Mouse (Mus musculus) midbrain, postnatal 0 days (tissue): ENCODE data around the gene Zbtb49. TPM values are rescaled to one million over a fixed set of nuclear protein-coding genes. Genes with fewer than 3 reads are reported as not detected.

ENCODE experiments used
- ATAC-seq: fragments of 200-750 bp; cut with Nextera tagmentation; 2 replicates; pipeline ENCODE4 v1.8.0; 2017; ENCODE audit warnings: moderate number of reproducible peaks, mild to moderate bottlenecking, moderate TSS enrichment, moderate library complexity; ENCODE audit not compliant: low FRiP score
- DNase-seq: peaks from one replicate; pipeline ENCODE4 v3.0.0-alpha.2; 2015; ENCODE audit warnings: low spot score
- H3K27ac ChIP-seq: fragments of 300-500 bp; sonication (generic); 2 replicates; pipeline ENCODE4 v1.5.1; 2014; ENCODE audit warnings: low read depth, mild to moderate bottlenecking, low read length, mixed read lengths
- H3K27me3 ChIP-seq: fragments of 300-500 bp; sonication (generic); 2 replicates; pipeline ENCODE4 v1.6.1; 2014; ENCODE audit warnings: low read length, control low read depth, mixed read lengths; ENCODE audit not compliant: insufficient read depth
- H3K36me3 ChIP-seq: fragments of 300-500 bp; sonication (generic); 2 replicates; pipeline ENCODE4 v1.6.1; 2014; ENCODE audit warnings: low read length, control low read depth, mixed read lengths; ENCODE audit not compliant: insufficient read depth
- H3K4me1 ChIP-seq: fragments of 300-500 bp; sonication (generic); 2 replicates; pipeline ENCODE4 v1.6.1; 2014; ENCODE audit warnings: mild to moderate bottlenecking, control low read depth, antibody characterized with exemption, low read length, mixed read lengths; ENCODE audit not compliant: insufficient read depth
- H3K4me2 ChIP-seq: fragments of 300-500 bp; sonication (generic); 2 replicates; pipeline ENCODE4 v1.6.1; 2014; ENCODE audit warnings: low read depth, mild to moderate bottlenecking, low read length, mixed read lengths; ENCODE audit not compliant: poor library complexity, severe bottlenecking
- H3K4me3 ChIP-seq: fragments of 300-500 bp; sonication (generic); 2 replicates; pipeline ENCODE4 v1.5.1; 2014; ENCODE audit warnings: low read depth, mild to moderate bottlenecking, low read length, moderate library complexity
- H3K9ac ChIP-seq: fragments of 300-500 bp; sonication (generic); replicated peaks from 2 replicates; pipeline ENCODE4 v1.6.1; 2014; ENCODE audit warnings: mild to moderate bottlenecking, low read length, moderate library complexity, mixed read lengths; ENCODE audit not compliant: poor library complexity, severe bottlenecking
- H3K9me3 ChIP-seq: fragments of 300-500 bp; sonication (generic); 2 replicates; pipeline ENCODE4 v1.6.1; 2016; ENCODE audit warnings: low read length, control low read depth
- CTCF ChIP-seq: IDR thresholded peaks from 2 replicates; pipeline ENCODE4 v1.5.1; 2016; ENCODE audit warnings: antibody characterized with exemption, mild to moderate bottlenecking
- WGBS: fragments of 180-500 bp; shearing (Covaris S2); extraction: QIAGEN DNeasy Blood & Tissue Kit; methylation state at CpG from one replicate; pipeline ENCODE4 v1.1.7; 2014; 5-methylcytosine and 5-hydroxymethylcytosine counted together
- polyA plus RNA-seq: library from polyadenylated mRNA; unstranded; fragments of >200 nt; fragmentation: Nextera tagmentation; extraction: Ambion mirVana; gene quantifications from 2 replicates; pipeline ENCODE4 v1.2.1, GENCODE M21; 2015
- total RNA-seq: library from RNA; depleted of rRNA; stranded (reverse); fragments of >200 nt; gene quantifications from 2 replicates; pipeline ENCODE4 v1.2.3, GENCODE M21; 2014; rRNA removed

Zbtb49 gene
- total RNA-seq (22.5 and 34.6 TPM in 2 replicates), polyA plus RNA-seq (14.5 and 18.9 TPM in 2 replicates)

DNA sequence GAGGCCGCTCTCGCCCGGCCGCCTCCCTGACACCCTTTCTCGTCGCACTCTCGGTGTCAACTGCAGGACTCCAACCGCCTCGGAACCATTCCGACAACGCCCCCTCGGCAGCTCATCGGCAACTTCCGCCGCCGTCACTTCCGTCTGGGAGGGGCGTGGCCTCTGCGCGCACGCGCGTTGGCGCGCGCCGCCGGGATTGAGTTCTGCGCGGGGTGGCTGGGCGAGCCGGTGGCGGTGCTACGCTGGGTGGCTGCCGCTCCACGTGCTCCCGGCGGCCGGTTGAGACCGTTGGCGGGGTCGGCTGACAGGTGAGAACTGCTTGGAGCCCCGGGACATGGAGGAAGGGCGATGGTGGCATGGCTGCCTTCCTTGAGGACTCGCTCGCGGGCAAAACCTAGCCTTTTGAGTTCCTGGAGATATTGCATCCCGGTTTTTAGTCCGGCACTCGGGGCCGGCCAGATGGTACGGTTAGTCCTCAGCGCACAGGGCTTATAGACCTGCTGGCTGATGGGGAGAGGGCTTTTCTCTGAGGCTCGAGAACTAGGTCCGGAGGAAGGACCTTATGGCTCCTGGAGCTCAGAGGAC, at the start of gene Zbtb49, which contains the start of gene Lyar:
Gene Zbtb49 (minus strand): TSS at position 130 of the 585 bp plus-strand sequence.
Gene Lyar (plus strand): TSS at position 143 of the 585 bp plus-strand sequence.
- WGBS: under 1% methylated on average over 53 of the region's 55 CpGs
- DNase-seq: peak; percentile 92

DNA sequence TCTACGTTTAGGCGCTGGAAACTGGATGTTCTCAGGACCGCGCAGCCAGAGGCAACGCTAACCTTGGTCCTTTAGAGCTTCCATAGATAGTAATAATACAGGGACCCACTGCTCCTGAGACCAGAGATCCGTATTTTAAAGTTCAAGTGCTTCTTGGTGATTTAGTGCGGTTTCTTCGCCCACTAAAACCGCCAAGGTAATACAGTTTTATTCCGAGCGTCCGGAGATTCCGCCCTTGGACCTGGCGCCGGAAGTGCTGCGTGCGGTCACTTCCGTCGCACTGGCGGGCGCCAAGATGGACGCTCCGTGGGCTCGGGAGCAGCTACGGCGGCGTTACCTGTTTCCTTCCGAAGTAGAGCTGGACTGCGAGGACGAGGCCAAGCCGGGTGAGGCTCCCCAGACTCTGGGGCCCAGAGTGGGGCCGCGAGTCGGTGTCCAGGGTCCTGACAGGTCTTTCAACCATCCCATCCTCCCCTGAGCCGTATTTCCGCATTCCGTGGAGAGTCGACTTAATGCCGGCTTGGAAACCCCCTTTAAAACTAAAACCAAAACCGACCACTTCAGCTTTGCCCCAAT, 39.9 kb upstream of the Zbtb49 start, which contains the start of gene Tmem128:
Gene Tmem128 (plus strand): TSS at position 79 of the 576 bp plus-strand sequence.
- Histone ChIP-seq H3K4me3 (peak within 1 kb of the TSS; percentile 89), H3K9ac (peak within 1 kb of the TSS; percentile 87), H3K36me3 (peaks cover 26% of the 10 kb centered on the region), H3K27ac (peak within 1 kb of the TSS; percentile 85), H3K4me2 (peak within 1 kb of the TSS; percentile 78), H3K4me1 (peaks cover 5% of the 10 kb centered on the region; the same call in 1 of the 2 replicates), H3K9me3 (no peaks in the 10 kb centered on the region), H3K27me3 (no peaks in the 10 kb centered on the region)
- DNase-seq: peak; percentile 75
- WGBS: under 1% methylated on average over 40 of the region's 40 CpGs
- peak; percentile 77 for ATAC-seq
- no peak for TF ChIP-seq CTCF

More for the DNA sequence above, at the start of gene Zbtb49, which contains the start of gene Lyar:
- peak within 1 kb of the TSS; percentile 91 for H3K9ac ChIP-seq
- H3K4me2 ChIP-seq: peak within 1 kb of the TSS; percentile 70
- H3K4me3 ChIP-seq: peak within 1 kb of the TSS; percentile 92
- TF ChIP-seq CTCF: peak; percentile 36
- peak within 1 kb of the TSS; percentile 87 for H3K27ac ChIP-seq
- peak; percentile 92 for ATAC-seq
- H3K27me3 ChIP-seq: no peaks in the 10 kb centered on the region
- H3K4me1 ChIP-seq: peaks cover 13% of the 10 kb centered on the region
- 0 out of 2 replicates have a peak, but pooled peaks cover 9% of the 10 kb centered on the region for H3K36me3 ChIP-seq
- H3K9me3 ChIP-seq: no peaks in the 10 kb centered on the region

DNA sequence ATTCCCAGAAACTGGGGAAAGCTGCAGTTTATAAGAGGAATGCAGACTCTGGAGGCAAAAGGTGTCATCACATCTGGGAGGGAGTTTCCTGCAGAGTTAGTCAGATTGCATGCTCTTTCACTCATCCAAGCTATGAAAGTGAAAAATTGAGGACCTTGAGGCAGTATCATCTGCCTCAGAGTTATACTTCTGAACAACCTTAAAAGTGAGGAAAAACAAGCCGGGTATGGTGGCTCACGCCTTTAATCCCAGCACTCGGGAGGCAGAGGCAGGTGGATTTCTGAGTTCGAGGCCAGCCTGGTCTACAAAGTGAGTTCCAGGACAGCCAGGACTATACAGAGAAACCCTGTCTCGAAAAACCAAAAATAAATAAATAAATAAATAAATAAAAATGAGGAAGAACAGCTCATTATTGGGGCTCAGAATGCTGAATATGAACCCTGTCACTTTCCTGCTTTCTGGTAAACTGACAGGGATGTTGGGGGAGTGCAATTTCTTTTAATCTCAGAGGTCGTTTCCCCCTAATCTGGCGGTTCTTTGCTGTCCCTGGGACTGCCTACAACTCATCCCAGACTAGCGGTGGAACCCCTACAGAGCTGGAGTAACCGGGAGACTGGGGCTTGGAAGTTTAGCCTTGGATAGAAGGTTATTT, 39.3 kb upstream of the Zbtb49 start:
- TF ChIP-seq CTCF: no peak
- DNase-seq (no peak), ATAC-seq (no peak; the same call in 1 of the 2 replicates)
- peaks cover 20% of the 10 kb centered on the region for H3K36me3 ChIP-seq
- 46% methylated on average over 9 of the region's 9 CpGs for WGBS
- no peaks in the 10 kb centered on the region for H3K27me3 ChIP-seq
- H3K9me3 ChIP-seq: no peaks in the 10 kb centered on the region
- peak overlapping the region; percentile 87 for H3K9ac ChIP-seq
- H3K4me1 ChIP-seq: peaks cover 5% of the 10 kb centered on the region; the same call in 1 of the 2 replicates
- peak overlapping the region; percentile 85 for H3K27ac ChIP-seq
- H3K4me2 ChIP-seq: peak overlapping the region; percentile 78
- H3K4me3 ChIP-seq: peak overlapping the region; percentile 89

DNA sequence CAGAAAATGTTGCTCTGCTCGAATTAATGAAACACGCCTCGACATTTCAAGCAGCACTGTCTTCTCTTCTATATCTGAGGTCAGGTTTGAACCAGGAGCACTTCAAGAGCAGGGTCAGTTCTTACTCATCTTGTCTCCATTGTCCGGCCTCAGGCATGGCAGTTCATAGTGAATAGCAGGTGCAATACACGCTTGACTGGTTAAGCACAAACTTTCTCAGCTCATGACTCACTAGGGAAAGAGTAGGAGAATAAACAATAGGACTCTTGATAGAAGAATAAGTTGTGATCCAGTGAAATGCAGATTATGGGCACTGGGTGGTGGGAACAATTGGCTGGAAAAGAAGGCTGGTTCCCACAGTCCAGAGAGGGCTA, 38.5 kb upstream of the Zbtb49 start:
- H3K4me1 ChIP-seq: peaks cover 5% of the 10 kb centered on the region; the same call in 1 of the 2 replicates
- TF ChIP-seq CTCF: no peak
- no peak overlapping the region for H3K4me3 ChIP-seq
- H3K36me3 ChIP-seq: peaks cover 12% of the 10 kb centered on the region
- H3K4me2 ChIP-seq: no peak overlapping the region
- ATAC-seq (no peak), DNase-seq (no peak)
- no peaks in the 10 kb centered on the region for H3K9me3 ChIP-seq
- WGBS: 85% methylated on average over 5 of the region's 5 CpGs
- no peak overlapping the region for H3K27ac ChIP-seq
- no peak overlapping the region for H3K9ac ChIP-seq
- H3K27me3 ChIP-seq: no peaks in the 10 kb centered on the region

DNA sequence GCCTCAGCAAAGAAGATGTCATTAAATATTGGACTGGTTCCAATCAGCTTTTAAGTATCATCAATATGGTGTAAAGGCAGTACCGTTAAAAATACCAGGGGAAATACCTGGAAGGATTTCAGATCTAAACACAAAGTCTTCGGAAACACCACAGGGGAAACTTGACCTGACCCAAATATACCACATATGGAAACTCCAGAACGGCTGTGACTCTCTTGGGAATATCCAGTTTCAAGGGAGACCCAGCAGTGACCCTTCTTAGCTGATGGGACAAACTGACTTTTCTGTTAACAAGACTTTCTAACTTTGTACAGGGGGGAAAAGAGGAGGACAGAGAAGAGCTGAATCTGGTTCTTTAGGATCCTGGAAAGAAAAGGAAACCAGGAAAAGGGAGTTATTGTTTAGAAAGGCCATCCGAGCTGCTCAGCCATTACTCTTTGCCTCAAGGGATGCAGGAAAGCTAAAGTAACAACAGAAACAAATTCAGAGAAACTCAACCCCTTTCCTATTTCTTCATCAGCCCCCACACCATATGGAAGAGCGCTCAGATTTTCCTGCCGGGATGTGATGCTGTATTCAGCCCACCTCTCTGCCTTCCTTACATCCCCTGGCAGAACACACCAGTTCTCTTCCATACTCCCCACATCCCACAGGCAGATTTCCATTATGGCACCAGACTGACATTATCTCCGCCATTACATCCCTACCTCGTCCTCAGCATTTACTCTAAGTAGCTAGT, 37.9 kb upstream of the Zbtb49 start:
- no peak for TF ChIP-seq CTCF
- H3K27me3 ChIP-seq: no peaks in the 10 kb centered on the region
- H3K9ac ChIP-seq: no peak overlapping the region
- no peak for DNase-seq
- no peak overlapping the region for H3K27ac ChIP-seq
- no peak overlapping the region for H3K4me2 ChIP-seq
- peaks cover 5% of the 10 kb centered on the region; the same call in 1 of the 2 replicates for H3K4me1 ChIP-seq
- no peaks in the 10 kb centered on the region for H3K9me3 ChIP-seq
- H3K4me3 ChIP-seq: no peak overlapping the region
- peaks cover 7% of the 10 kb centered on the region for H3K36me3 ChIP-seq
- WGBS: 81% methylated on average over 8 of the region's 8 CpGs
- no peak for ATAC-seq
